Mouse (Mus musculus): ENCODE results near the gene L3mbtl2. TPM values are rescaled to one million over a fixed set of nuclear protein-coding genes. Genes with fewer than 3 reads are reported as not detected.

Gene L3mbtl2
- polyA plus RNA-seq, 1 experiment from 2014 or later = 19.1 TPM

Other genes starting within 250 kb of the L3mbtl2 start
- 523 and 527 TPM in 2 replicates for gene Rbx1, start 197.6 kb upstream of the L3mbtl2 start, polyA plus RNA-seq (2014; fragmentation: Nextera tagmentation; extraction: Ambion mirVana)
- 32.6 and 39.7 TPM in 2 replicates for gene Ep300, start 78.5 kb upstream of the L3mbtl2 start, polyA plus RNA-seq (2014; fragmentation: Nextera tagmentation; extraction: Ambion mirVana)
- 3.0 and 4.7 TPM in 2 replicates for gene Chadl, start 33.4 kb downstream of the L3mbtl2 start, polyA plus RNA-seq (2014; fragmentation: Nextera tagmentation; extraction: Ambion mirVana)
- gene Zc3h7b, start 81.2 kb downstream of the L3mbtl2 start, polyA plus RNA-seq (2014; fragmentation: Nextera tagmentation; extraction: Ambion mirVana) = 35.5 and 46.2 TPM in 2 replicates
- gene Rangap1, start 81.6 kb downstream of the L3mbtl2 start, polyA plus RNA-seq (2014; fragmentation: Nextera tagmentation; extraction: Ambion mirVana) = 90.9 and 92.7 TPM in 2 replicates
- gene Tef, start 138.5 kb downstream of the L3mbtl2 start, polyA plus RNA-seq (2014; fragmentation: Nextera tagmentation; extraction: Ambion mirVana) = 23.7 and 25.6 TPM in 2 replicates
- gene Tob2, start 194.9 kb downstream of the L3mbtl2 start, polyA plus RNA-seq (2014; fragmentation: Nextera tagmentation; extraction: Ambion mirVana) = 24.5 and 25.1 TPM in 2 replicates
- 153 and 157 TPM in 2 replicates for gene Phf5a, start 208.0 kb downstream of the L3mbtl2 start, polyA plus RNA-seq (2014; fragmentation: Nextera tagmentation; extraction: Ambion mirVana)
- 136 and 144 TPM in 2 replicates for gene Aco2, start 208.4 kb downstream of the L3mbtl2 start, polyA plus RNA-seq (2014; fragmentation: Nextera tagmentation; extraction: Ambion mirVana)

Data from stomach, embryonic 14.5 days (tissue).